ENCODE assay signal across 17 mouse cellular contexts in genomic region chr3:58646180-58646579, GRCm38 (mm10). TPM values are rescaled to one million over a fixed set of nuclear protein-coding genes. Genes with fewer than 3 reads are reported as not detected.
"Had no signal": no experiment of that assay in that cellular context is flagged by ENCODE, and none has a peak within 500 bp of the region (broad histone marks: within the 10 kb centered on the region; RNA-seq: fewer than 3 reads in every experiment).

No protein-coding gene starts in this region.

- H3K36me3 ChIP-seq: limb, embryonic 10.5 days; liver, embryonic 15.5 days; midbrain, embryonic 15.5 days; neural tube, embryonic 12.5 days had no signal

- H3K9ac ChIP-seq: liver, embryonic 15.5 days; midbrain, embryonic 15.5 days; neural tube, embryonic 12.5 days had no signal

- H3K27ac ChIP-seq: left cerebral cortex, adult 2 months; limb, embryonic 10.5 days; liver, embryonic 15.5 days; midbrain, embryonic 15.5 days; neural tube, embryonic 12.5 days had no signal

- H3K27me3 ChIP-seq: liver, embryonic 15.5 days; midbrain, embryonic 15.5 days; neural tube, embryonic 12.5 days had no signal

- H3K4me3 ChIP-seq: left cerebral cortex, adult 2 months; limb, embryonic 10.5 days; liver, embryonic 15.5 days; midbrain, embryonic 15.5 days; neural tube, embryonic 12.5 days had no signal

- ATAC-seq: lung, postnatal 0 days; midbrain, embryonic 15.5 days had no signal

- H3K4me1 ChIP-seq: limb, embryonic 10.5 days; liver, embryonic 15.5 days; midbrain, embryonic 15.5 days; neural tube, embryonic 12.5 days had no signal

- H3K9me3 ChIP-seq: limb, embryonic 10.5 days; liver, embryonic 15.5 days; midbrain, embryonic 15.5 days; neural tube, embryonic 12.5 days had no signal

- DNase-seq: lung, adult 2 months; lung, postnatal 36 days; right cerebral cortex, postnatal 4 days; spleen, adult 18-20 months; thymus, adult 18-20 months; thymus, postnatal 14 days had no signal

- H3K4me2 ChIP-seq: liver, embryonic 11.5 days; liver, embryonic 15.5 days; midbrain, embryonic 15.5 days; neural tube, embryonic 12.5 days had no signal

RNA-seq across cellular contexts. Expression of gene Erich6, which starts 9.2 kb away (rescaled TPM):
- total RNA-seq: monocyte, adult 5-6 weeks; neutrophil, adult 5-6 weeks had no signal
- polyA plus RNA-seq: large intestine, adult 2 months; limb, embryonic 10.5 days; liver, embryonic 11.5 days; liver, embryonic 15.5 days; lung, postnatal 0 days; stomach, embryonic 14.5 days had no signal
